Mouse (Mus musculus) gastrocnemius, postnatal 10 days (tissue): Measurements from ENCODE around the gene Usp28. TPM values are rescaled to one million over a fixed set of nuclear protein-coding genes. Genes with fewer than 3 reads are reported as not detected.

ENCODE experiments used
- DNase-seq: peaks from one replicate; pipeline ENCODE4 v3.0.0; 2021; ENCODE audit warnings: mixed read lengths
- total RNA-seq, 2 experiments: library from RNA; stranded (reverse); gene quantifications; 2 replicates each; pipeline ENCODE4 v1.2.3; 2021

The Usp28 gene
- total RNA-seq, 2 experiments from 2014 or later: 115 to 131 TPM

- no peak for DNase-seq
Measured at GRCm38 (mm10) chr9:49021289-49021688, 36.1 kb downstream of the Usp28 start.

GRCm38 (mm10) chr9:49023956-49024355, 38.8 kb downstream of the Usp28 start:
- no peak for DNase-seq

GRCm38 (mm10) chr9:49024529-49024928, 39.4 kb downstream of the Usp28 start:
- no peak for DNase-seq

GRCm38 (mm10) chr9:49034764-49035163, 49.6 kb downstream of the Usp28 start:
- DNase-seq: peak; percentile 34

GRCm38 (mm10) chr9:49050901-49051300, 65.7 kb downstream of the Usp28 start:
- no peak for DNase-seq

GRCm38 (mm10) chr9:49051349-49051748, 66.2 kb downstream of the Usp28 start:
- DNase-seq: peak; percentile 62

- DNase-seq: no peak
Measured at GRCm38 (mm10) chr9:49054028-49054427, 68.9 kb downstream of the Usp28 start.

- DNase-seq: peak; percentile 91
Measured at GRCm38 (mm10) chr9:49055333-49056205, 70.4 kb downstream of the Usp28 start, which contains the start of gene Zw10. Zw10 (plus strand) TSS chr9:49055613.

GRCm38 (mm10) chr9:49076847-49077246, 91.7 kb downstream of the Usp28 start:
- no peak for DNase-seq

- no peak for DNase-seq
Measured at GRCm38 (mm10) chr9:49081107-49081506, 95.9 kb downstream of the Usp28 start, which contains the start of gene Tmprss5. Tmprss5 (plus strand) TSS chr9:49081260.

- DNase-seq: peak; percentile 77
Measured at GRCm38 (mm10) chr9:49081561-49081960, 96.4 kb downstream of the Usp28 start.

- DNase-seq: no peak
Measured at GRCm38 (mm10) chr9:49087317-49087716, 102.1 kb downstream of the Usp28 start.

Other genes starting within 250 kb of the Usp28 start
- gene Zbtb16, start 149.2 kb upstream of the Usp28 start, total RNA-seq: 10 to 100 TPM; 24.7 to 60.1 TPM
- not detected for gene Htr3a, start 74.3 kb upstream of the Usp28 start, total RNA-seq
- gene Htr3b, start 20.4 kb upstream of the Usp28 start, total RNA-seq: not detected
- 1 to 10 TPM; 6.6 to 8.6 TPM for gene Zw10, start 70.2 kb downstream of the Usp28 start, total RNA-seq
- 1 to 10 TPM in 1 of 2 experiments, under 1 TPM in 1; 0.85 to 1.8 TPM for gene Tmprss5, start 95.9 kb downstream of the Usp28 start, total RNA-seq